Mouse (Mus musculus): ENCODE results near the gene B3galnt1. TPM values are rescaled to one million over a fixed set of nuclear protein-coding genes. Genes with fewer than 3 reads are reported as not detected.
"Not testable (repeated sequence)": the region's sequence is repeated elsewhere in the genome, so short reads cannot be mapped to it uniquely, and the experiment has no call there.

The B3galnt1 gene
- polyA plus RNA-seq, 1 experiment from 2014 or later = 29.4 TPM

DNA sequence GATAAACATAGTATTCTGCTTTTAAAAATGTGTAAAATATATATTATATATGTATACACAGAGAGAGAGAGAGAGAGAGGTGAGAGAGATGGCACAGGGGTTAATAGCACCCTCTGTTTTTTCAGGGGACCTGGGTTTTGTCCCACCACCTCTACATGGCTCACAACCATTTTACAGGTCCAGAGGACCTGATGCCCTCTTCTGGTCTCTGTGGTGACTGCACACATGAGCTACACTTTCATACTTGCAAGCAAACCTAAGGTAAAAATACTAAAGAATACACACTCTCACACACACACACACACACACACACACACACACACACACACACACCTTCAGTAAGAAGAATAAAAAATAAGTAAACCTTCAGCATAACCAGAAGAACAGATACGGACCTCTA, 20.0 kb downstream of the B3galnt1 start:
- peaks cover 13% of the 10 kb centered on the region; the same call in 1 of the 2 replicates for H3K36me3 ChIP-seq (ENCODE audit: control insufficient read depth, insufficient read depth, low read length)
- H3K27me3 ChIP-seq (ENCODE audit: control insufficient read depth, insufficient read depth, low read length) = no peaks in the 10 kb centered on the region
- no peak for ATAC-seq (ENCODE audit: low FRiP score, low TSS enrichment)
- WGBS = 96% methylated on average over 1 of the region's 1 CpGs
- H3K9me3 ChIP-seq (ENCODE audit: control insufficient read depth, low read length) = no peaks in the 10 kb centered on the region
- H3K4me1 ChIP-seq (ENCODE audit: control insufficient read depth, insufficient read depth, low read length) = no peaks in the 10 kb centered on the region
- no peak overlapping the region for H3K4me3 ChIP-seq (ENCODE audit: low read length)
- H3K27ac ChIP-seq (ENCODE audit: low read depth, low read length) = no peak overlapping the region
- no peak overlapping the region for H3K4me2 ChIP-seq (replicated peaks; ENCODE audit: low read depth, low read length)
- H3K9ac ChIP-seq (ENCODE audit: low read depth, low read length) = no peak overlapping the region

- Histone ChIP-seq H3K4me1 (ENCODE audit: control insufficient read depth, insufficient read depth, low read length) (no peaks in the 10 kb centered on the region), H3K4me3 (ENCODE audit: low read length) (no peak overlapping the region), H3K27me3 (ENCODE audit: control insufficient read depth, insufficient read depth, low read length) (no peaks in the 10 kb centered on the region), H3K9ac (ENCODE audit: low read depth, low read length) (no peak overlapping the region), H3K9me3 (ENCODE audit: control insufficient read depth, low read length) (no peaks in the 10 kb centered on the region), H3K4me2 (replicated peaks; ENCODE audit: low read depth, low read length) (no peak overlapping the region), H3K27ac (ENCODE audit: low read depth, low read length) (no peak overlapping the region), H3K36me3 (ENCODE audit: control insufficient read depth, insufficient read depth, low read length) (peaks cover 13% of the 10 kb centered on the region; the same call in 1 of the 2 replicates)
- ATAC-seq (ENCODE audit: low FRiP score, low TSS enrichment) = no peak
- WGBS = 84% methylated on average over 3 of the region's 3 CpGs
Observed at GRCm38 (mm10) chr3:69576715-69577114, 22.0 kb downstream of the B3galnt1 start.

GRCm38 (mm10) chr3:69575577-69575976, 23.2 kb downstream of the B3galnt1 start:
- Histone ChIP-seq H3K27ac (ENCODE audit: low read depth, low read length) (no peak overlapping the region), H3K36me3 (ENCODE audit: control insufficient read depth, insufficient read depth, low read length) (peaks cover 13% of the 10 kb centered on the region; the same call in 1 of the 2 replicates), H3K27me3 (ENCODE audit: control insufficient read depth, insufficient read depth, low read length) (no peaks in the 10 kb centered on the region), H3K9me3 (ENCODE audit: control insufficient read depth, low read length) (no peaks in the 10 kb centered on the region), H3K4me2 (replicated peaks; ENCODE audit: low read depth, low read length) (no peak overlapping the region), H3K4me1 (ENCODE audit: control insufficient read depth, insufficient read depth, low read length) (no peaks in the 10 kb centered on the region), H3K4me3 (ENCODE audit: low read length) (no peak overlapping the region), H3K9ac (ENCODE audit: low read depth, low read length) (no peak overlapping the region)
- WGBS = 94% methylated on average over 11 of the region's 11 CpGs
- ATAC-seq (ENCODE audit: low FRiP score, low TSS enrichment) = no peak

GRCm38 (mm10) chr3:69572561-69572960, 26.2 kb downstream of the B3galnt1 start:
- no peaks in the 10 kb centered on the region for H3K4me1 ChIP-seq (ENCODE audit: control insufficient read depth, insufficient read depth, low read length)
- no peak overlapping the region for H3K27ac ChIP-seq (ENCODE audit: low read depth, low read length)
- 88% methylated on average over 5 of the region's 5 CpGs for WGBS
- no peak overlapping the region for H3K4me3 ChIP-seq (ENCODE audit: low read length)
- H3K27me3 ChIP-seq (ENCODE audit: control insufficient read depth, insufficient read depth, low read length) = no peaks in the 10 kb centered on the region
- H3K36me3 ChIP-seq (ENCODE audit: control insufficient read depth, insufficient read depth, low read length) = peaks cover 13% of the 10 kb centered on the region; the same call in 1 of the 2 replicates
- ATAC-seq (ENCODE audit: low FRiP score, low TSS enrichment) = no peak
- no peak overlapping the region for H3K9ac ChIP-seq (ENCODE audit: low read depth, low read length)
- no peaks in the 10 kb centered on the region for H3K9me3 ChIP-seq (ENCODE audit: control insufficient read depth, low read length)
- H3K4me2 ChIP-seq (replicated peaks; ENCODE audit: low read depth, low read length) = no peak overlapping the region

DNA sequence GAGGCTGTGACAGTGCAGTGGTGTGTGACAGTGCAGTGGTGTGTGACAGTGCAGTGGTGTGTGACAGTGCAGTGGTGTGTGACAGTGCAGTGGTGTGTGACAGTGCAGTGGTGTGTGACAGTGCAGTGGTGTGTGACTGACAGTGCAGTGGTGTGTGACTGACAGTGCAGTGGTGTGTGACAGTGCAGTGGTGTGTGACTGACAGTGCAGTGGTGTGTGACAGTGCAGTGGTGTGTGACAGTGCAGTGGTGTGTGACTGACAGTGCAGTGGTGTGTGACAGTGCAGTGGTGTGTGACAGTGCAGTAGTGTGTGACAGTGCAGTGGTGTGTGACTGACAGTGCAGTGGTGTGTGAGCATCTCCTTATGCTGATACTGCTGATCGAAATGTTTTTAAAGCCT, 33.2 kb downstream of the B3galnt1 start:
- H3K9ac ChIP-seq (ENCODE audit: low read depth, low read length); H3K27ac ChIP-seq (ENCODE audit: low read depth, low read length); H3K9me3 ChIP-seq (ENCODE audit: control insufficient read depth, low read length); H3K36me3 ChIP-seq (ENCODE audit: control insufficient read depth, insufficient read depth, low read length); H3K27me3 ChIP-seq (ENCODE audit: control insufficient read depth, insufficient read depth, low read length); ATAC-seq (ENCODE audit: low FRiP score, low TSS enrichment); H3K4me3 ChIP-seq (ENCODE audit: low read length); H3K4me2 ChIP-seq (replicated peaks; ENCODE audit: low read depth, low read length); H3K4me1 ChIP-seq (ENCODE audit: control insufficient read depth, insufficient read depth, low read length): not testable (repeated sequence)
- 96% methylated on average over 1 of the region's 1 CpGs for WGBS

DNA sequence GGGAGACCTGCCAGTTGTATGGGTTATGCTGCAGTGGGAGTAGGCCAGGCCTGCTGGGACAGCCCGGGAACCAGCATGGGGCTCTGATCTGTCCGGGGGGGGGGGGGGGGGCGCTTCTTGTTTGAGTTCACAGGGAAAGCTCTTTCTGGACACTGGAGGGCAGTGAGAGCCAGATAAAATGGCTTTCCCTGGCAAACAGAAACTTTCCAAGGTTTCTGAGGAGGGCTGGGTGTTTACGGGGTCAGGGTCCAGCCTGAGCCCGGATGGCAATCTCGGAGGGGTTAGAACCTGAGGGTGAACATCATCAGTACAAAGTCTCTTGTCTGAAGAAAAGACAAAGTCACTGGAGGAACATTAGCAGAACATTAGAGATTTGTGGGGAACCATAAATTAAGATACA, 35.4 kb downstream of the B3galnt1 start:
- no peaks in the 10 kb centered on the region for H3K9me3 ChIP-seq (ENCODE audit: control insufficient read depth, low read length)
- no peak overlapping the region for H3K9ac ChIP-seq (ENCODE audit: low read depth, low read length)
- H3K27ac ChIP-seq (ENCODE audit: low read depth, low read length) = no peak overlapping the region
- 0 out of 2 replicates have a peak, but pooled peaks cover 7% of the 10 kb centered on the region for H3K4me1 ChIP-seq (ENCODE audit: control insufficient read depth, insufficient read depth, low read length)
- no peaks in the 10 kb centered on the region for H3K36me3 ChIP-seq (ENCODE audit: control insufficient read depth, insufficient read depth, low read length)
- H3K4me3 ChIP-seq (ENCODE audit: low read length) = no peak overlapping the region
- WGBS = 85% methylated on average over 5 of the region's 6 CpGs
- no peaks in the 10 kb centered on the region for H3K27me3 ChIP-seq (ENCODE audit: control insufficient read depth, insufficient read depth, low read length)
- no peak for ATAC-seq (ENCODE audit: low FRiP score, low TSS enrichment)
- no peak overlapping the region for H3K4me2 ChIP-seq (replicated peaks; ENCODE audit: low read depth, low read length)

DNA sequence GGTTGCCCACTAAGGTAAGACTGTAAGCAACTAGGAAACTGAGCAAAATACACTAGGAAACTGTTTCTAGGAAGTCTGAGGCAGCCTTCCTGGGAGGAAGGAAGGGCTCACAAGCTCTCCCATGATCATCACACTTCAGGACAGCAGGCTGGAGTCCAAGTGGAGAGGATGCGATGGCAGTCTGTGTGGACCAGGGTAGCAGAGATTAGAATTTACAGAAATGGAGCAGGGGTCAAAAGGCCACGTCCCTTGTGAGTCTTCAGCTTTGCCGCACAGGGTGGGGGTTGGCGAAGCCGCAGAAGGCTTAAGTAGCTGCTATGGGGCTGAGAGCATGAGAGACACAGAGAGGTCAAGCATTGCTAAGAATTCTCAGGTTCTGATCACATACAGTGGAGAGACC, 37.1 kb downstream of the B3galnt1 start:
- no peak overlapping the region for H3K9ac ChIP-seq (ENCODE audit: low read depth, low read length)
- H3K9me3 ChIP-seq (ENCODE audit: control insufficient read depth, low read length) = no peaks in the 10 kb centered on the region
- no peak for ATAC-seq (ENCODE audit: low FRiP score, low TSS enrichment)
- no peak overlapping the region for H3K4me3 ChIP-seq (ENCODE audit: low read length)
- H3K27ac ChIP-seq (ENCODE audit: low read depth, low read length) = no peak overlapping the region
- H3K36me3 ChIP-seq (ENCODE audit: control insufficient read depth, insufficient read depth, low read length) = no peaks in the 10 kb centered on the region
- no peaks in the 10 kb centered on the region for H3K27me3 ChIP-seq (ENCODE audit: control insufficient read depth, insufficient read depth, low read length)
- 82% methylated on average over 5 of the region's 5 CpGs for WGBS
- 0 out of 2 replicates have a peak, but pooled peaks cover 7% of the 10 kb centered on the region for H3K4me1 ChIP-seq (ENCODE audit: control insufficient read depth, insufficient read depth, low read length)
- no peak overlapping the region for H3K4me2 ChIP-seq (replicated peaks; ENCODE audit: low read depth, low read length)

DNA sequence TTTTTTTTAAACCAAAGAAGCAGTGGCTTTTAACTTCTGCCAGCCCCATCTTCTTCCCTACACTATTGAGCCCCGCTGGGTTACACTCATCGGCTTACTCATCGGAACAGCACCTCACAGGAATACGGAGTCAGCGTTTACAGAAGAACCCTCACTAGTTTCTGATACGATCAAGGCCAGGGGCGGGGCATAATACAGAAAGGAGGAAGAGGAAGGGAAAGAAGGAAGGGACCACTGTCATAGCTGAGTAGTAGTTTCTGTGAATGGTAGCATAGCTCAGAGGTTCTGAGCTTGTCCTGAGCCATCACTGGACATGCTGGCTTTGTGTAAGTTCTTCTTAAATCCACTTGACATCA, 38.8 kb downstream of the B3galnt1 start:
- Histone ChIP-seq H3K9ac (ENCODE audit: low read depth, low read length) (no peak overlapping the region), H3K4me3 (ENCODE audit: low read length) (no peak overlapping the region), H3K4me2 (replicated peaks; ENCODE audit: low read depth, low read length) (no peak overlapping the region), H3K36me3 (ENCODE audit: control insufficient read depth, insufficient read depth, low read length) (no peaks in the 10 kb centered on the region), H3K9me3 (ENCODE audit: control insufficient read depth, low read length) (no peaks in the 10 kb centered on the region), H3K4me1 (ENCODE audit: control insufficient read depth, insufficient read depth, low read length) (0 out of 2 replicates have a peak, but pooled peaks cover 11% of the 10 kb centered on the region), H3K27ac (ENCODE audit: low read depth, low read length) (no peak overlapping the region), H3K27me3 (ENCODE audit: control insufficient read depth, insufficient read depth, low read length) (no peaks in the 10 kb centered on the region)
- 82% methylated on average over 7 of the region's 7 CpGs for WGBS
- ATAC-seq (ENCODE audit: low FRiP score, low TSS enrichment) = no peak

DNA sequence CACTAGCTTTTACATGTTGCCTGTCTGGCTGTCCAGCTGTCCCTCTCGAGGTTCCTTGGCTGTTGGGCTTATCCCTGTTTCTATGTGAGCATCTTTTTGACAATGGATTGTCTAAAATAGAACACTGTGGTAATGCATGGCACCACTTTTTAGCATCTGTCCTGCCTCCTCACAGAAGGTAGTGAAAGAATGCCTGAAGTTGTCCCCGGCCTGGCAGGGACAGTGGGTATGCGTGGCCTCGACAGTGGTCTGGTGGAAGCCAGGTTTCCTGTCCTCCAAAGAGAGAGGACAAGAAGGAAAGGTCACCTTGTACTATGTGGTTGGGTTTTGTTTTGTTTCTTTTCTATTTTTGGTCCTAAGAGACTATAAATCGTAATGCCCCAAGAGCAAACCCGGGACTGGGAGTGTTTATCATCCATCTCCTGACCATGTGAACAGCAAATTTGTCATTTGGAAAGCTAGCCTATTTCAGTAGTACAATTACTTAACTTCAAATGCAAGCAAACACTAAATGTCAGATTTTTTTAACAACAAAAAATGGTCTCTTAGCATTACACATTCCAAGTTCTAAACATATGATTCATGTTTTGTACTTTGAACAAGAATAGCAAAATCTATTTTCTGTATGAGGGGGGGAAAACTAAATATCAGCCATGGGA, 39.3 kb downstream of the B3galnt1 start:
- Histone ChIP-seq H3K4me3 (ENCODE audit: low read length) (no peak overlapping the region), H3K36me3 (ENCODE audit: control insufficient read depth, insufficient read depth, low read length) (no peaks in the 10 kb centered on the region), H3K27ac (ENCODE audit: low read depth, low read length) (no peak overlapping the region), H3K9me3 (ENCODE audit: control insufficient read depth, low read length) (no peaks in the 10 kb centered on the region), H3K4me2 (replicated peaks; ENCODE audit: low read depth, low read length) (no peak overlapping the region), H3K27me3 (ENCODE audit: control insufficient read depth, insufficient read depth, low read length) (no peaks in the 10 kb centered on the region), H3K4me1 (ENCODE audit: control insufficient read depth, insufficient read depth, low read length) (0 out of 2 replicates have a peak, but pooled peaks cover 11% of the 10 kb centered on the region), H3K9ac (ENCODE audit: low read depth, low read length) (no peak overlapping the region)
- WGBS = 58% methylated on average over 6 of the region's 6 CpGs
- no peak for ATAC-seq (ENCODE audit: low FRiP score, low TSS enrichment)
